Mouse (Mus musculus) midbrain, postnatal 0 days (tissue): ENCODE measurements around the gene Cwc25. TPM values are rescaled to one million over a fixed set of nuclear protein-coding genes. Genes with fewer than 3 reads are reported as not detected.

Source experiments
- ATAC-seq: fragments of 200-750 bp; cut with Nextera tagmentation; 2 replicates; pipeline ENCODE4 v1.8.0; 2017; ENCODE audit warnings: moderate number of reproducible peaks, mild to moderate bottlenecking, moderate TSS enrichment, moderate library complexity; ENCODE audit not compliant: low FRiP score
- DNase-seq: peaks from one replicate; pipeline ENCODE4 v3.0.0-alpha.2; 2015; ENCODE audit warnings: low spot score
- H3K27ac ChIP-seq: fragments of 300-500 bp; sonication (generic); 2 replicates; pipeline ENCODE4 v1.5.1; 2014; ENCODE audit warnings: low read depth, mild to moderate bottlenecking, low read length, mixed read lengths
- H3K27me3 ChIP-seq: fragments of 300-500 bp; sonication (generic); 2 replicates; pipeline ENCODE4 v1.6.1; 2014; ENCODE audit warnings: low read length, control low read depth, mixed read lengths; ENCODE audit not compliant: insufficient read depth
- H3K36me3 ChIP-seq: fragments of 300-500 bp; sonication (generic); 2 replicates; pipeline ENCODE4 v1.6.1; 2014; ENCODE audit warnings: low read length, control low read depth, mixed read lengths; ENCODE audit not compliant: insufficient read depth
- H3K4me1 ChIP-seq: fragments of 300-500 bp; sonication (generic); 2 replicates; pipeline ENCODE4 v1.6.1; 2014; ENCODE audit warnings: mild to moderate bottlenecking, control low read depth, antibody characterized with exemption, low read length, mixed read lengths; ENCODE audit not compliant: insufficient read depth
- H3K4me2 ChIP-seq: fragments of 300-500 bp; sonication (generic); 2 replicates; pipeline ENCODE4 v1.6.1; 2014; ENCODE audit warnings: low read depth, mild to moderate bottlenecking, low read length, mixed read lengths; ENCODE audit not compliant: poor library complexity, severe bottlenecking
- H3K4me3 ChIP-seq: fragments of 300-500 bp; sonication (generic); 2 replicates; pipeline ENCODE4 v1.5.1; 2014; ENCODE audit warnings: low read depth, mild to moderate bottlenecking, low read length, moderate library complexity
- H3K9ac ChIP-seq: fragments of 300-500 bp; sonication (generic); replicated peaks from 2 replicates; pipeline ENCODE4 v1.6.1; 2014; ENCODE audit warnings: mild to moderate bottlenecking, low read length, moderate library complexity, mixed read lengths; ENCODE audit not compliant: poor library complexity, severe bottlenecking
- H3K9me3 ChIP-seq: fragments of 300-500 bp; sonication (generic); 2 replicates; pipeline ENCODE4 v1.6.1; 2016; ENCODE audit warnings: low read length, control low read depth
- CTCF ChIP-seq: IDR thresholded peaks from 2 replicates; pipeline ENCODE4 v1.5.1; 2016; ENCODE audit warnings: antibody characterized with exemption, mild to moderate bottlenecking
- WGBS: fragments of 180-500 bp; shearing (Covaris S2); extraction: QIAGEN DNeasy Blood & Tissue Kit; methylation state at CpG from one replicate; pipeline ENCODE4 v1.1.7; 2014; 5-methylcytosine and 5-hydroxymethylcytosine counted together
- polyA plus RNA-seq: library from polyadenylated mRNA; unstranded; fragments of >200 nt; fragmentation: Nextera tagmentation; extraction: Ambion mirVana; gene quantifications from 2 replicates; pipeline ENCODE4 v1.2.1, GENCODE M21; 2015
- total RNA-seq: library from RNA; depleted of rRNA; stranded (reverse); fragments of >200 nt; gene quantifications from 2 replicates; pipeline ENCODE4 v1.2.3, GENCODE M21; 2014

The Cwc25 gene
- total and polyA plus RNA-seq, 2 experiments from 2014 or later: 12.0 to 16.0 TPM

- Histone ChIP-seq H3K4me3 (no peak overlapping the region), H3K4me2 (no peak overlapping the region), H3K4me1 (no peaks in the 10 kb centered on the region), H3K27ac (no peak overlapping the region), H3K27me3 (no peaks in the 10 kb centered on the region), H3K9me3 (no peaks in the 10 kb centered on the region), H3K36me3 (peaks cover 64% of the 10 kb centered on the region), H3K9ac (no peak overlapping the region)
- DNase-seq: no peak
- no peak for TF ChIP-seq CTCF
- no peak for ATAC-seq
- WGBS: 88% methylated on average over 26 of the region's 26 CpGs
Measured at GRCm38 (mm10) chr11:97717369-97718280, 48.7 kb downstream of the Cwc25 start.

GRCm38 (mm10) chr11:97716021-97716420 is 50.3 kb downstream of the Cwc25 start:
- H3K4me1 ChIP-seq: no peaks in the 10 kb centered on the region
- WGBS: 85% methylated on average over 8 of the region's 8 CpGs
- no peak for TF ChIP-seq CTCF
- H3K4me2 ChIP-seq: no peak overlapping the region
- H3K9ac ChIP-seq: no peak overlapping the region
- H3K27me3 ChIP-seq: no peaks in the 10 kb centered on the region
- no peak overlapping the region for H3K4me3 ChIP-seq
- no peak overlapping the region for H3K27ac ChIP-seq
- DNase-seq: no peak
- no peak for ATAC-seq
- no peaks in the 10 kb centered on the region for H3K9me3 ChIP-seq
- peaks cover 63% of the 10 kb centered on the region for H3K36me3 ChIP-seq

- H3K4me3 ChIP-seq: no peak overlapping the region
- no peaks in the 10 kb centered on the region for H3K9me3 ChIP-seq
- no peak overlapping the region for H3K27ac ChIP-seq
- WGBS: 90% methylated on average over 14 of the region's 14 CpGs
- H3K4me1 ChIP-seq: no peaks in the 10 kb centered on the region
- ATAC-seq: no peak
- DNase-seq: no peak
- H3K9ac ChIP-seq: no peak overlapping the region
- peaks cover 56% of the 10 kb centered on the region for H3K36me3 ChIP-seq
- no peaks in the 10 kb centered on the region for H3K27me3 ChIP-seq
- no peak; the same call in 1 of the 2 replicates for TF ChIP-seq CTCF
- H3K4me2 ChIP-seq: no peak overlapping the region
Measured at GRCm38 (mm10) chr11:97714784-97715760, 51.3 kb downstream of the Cwc25 start.

GRCm38 (mm10) chr11:97714356-97714755 is 52.0 kb downstream of the Cwc25 start:
- Histone ChIP-seq H3K27me3 (no peaks in the 10 kb centered on the region), H3K4me1 (no peaks in the 10 kb centered on the region), H3K4me2 (no peak overlapping the region), H3K9me3 (no peaks in the 10 kb centered on the region), H3K4me3 (no peak overlapping the region), H3K27ac (peak overlapping the region; percentile 26; the same call in 1 of the 2 replicates), H3K9ac (no peak overlapping the region), H3K36me3 (peaks cover 49% of the 10 kb centered on the region)
- DNase-seq: no peak
- peak; percentile 55 for TF ChIP-seq CTCF
- no peak for ATAC-seq
- 96% methylated on average over 3 of the region's 3 CpGs for WGBS

- no peak overlapping the region for H3K4me2 ChIP-seq
- WGBS: 83% methylated on average over 8 of the region's 8 CpGs
- H3K4me3 ChIP-seq: no peak overlapping the region
- no peak for TF ChIP-seq CTCF
- ATAC-seq (no peak), DNase-seq (no peak)
- no peaks in the 10 kb centered on the region for H3K4me1 ChIP-seq
- H3K36me3 ChIP-seq: peaks cover 47% of the 10 kb centered on the region
- H3K27me3 ChIP-seq: no peaks in the 10 kb centered on the region
- H3K9me3 ChIP-seq: no peaks in the 10 kb centered on the region
- peak overlapping the region; percentile 26; the same call in 1 of the 2 replicates for H3K27ac ChIP-seq
- no peak overlapping the region for H3K9ac ChIP-seq
Measured at GRCm38 (mm10) chr11:97713896-97714295, 52.5 kb downstream of the Cwc25 start.
